Mouse (Mus musculus): ENCODE measurements around the gene Polr2m.

The Polr2m gene

GRCm38 (mm10) chr9:71467434-71467833 is 18.3 kb downstream of the Polr2m start:
- no peak for DNase-seq

- peak; percentile 49 for DNase-seq
Measured at GRCm38 (mm10) chr9:71466111-71466510, 19.6 kb downstream of the Polr2m start.

GRCm38 (mm10) chr9:71463072-71463667 is 22.6 kb downstream of the Polr2m start:
- no peak for DNase-seq

- no peak for DNase-seq
Measured at GRCm38 (mm10) chr9:71456738-71457137, 29.0 kb downstream of the Polr2m start.

GRCm38 (mm10) chr9:71453917-71454316 is 31.8 kb downstream of the Polr2m start:
- DNase-seq = no peak

- no peak for DNase-seq
Measured at GRCm38 (mm10) chr9:71453352-71453751, 32.4 kb downstream of the Polr2m start.

- DNase-seq = no peak
Measured at GRCm38 (mm10) chr9:71450626-71451025, 35.1 kb downstream of the Polr2m start.

- peak; percentile 81 for DNase-seq
Measured at GRCm38 (mm10) chr9:71447573-71447972, 38.2 kb downstream of the Polr2m start.

GRCm38 (mm10) chr9:71445308-71445707 is 40.4 kb downstream of the Polr2m start:
- no peak for DNase-seq

GRCm38 (mm10) chr9:71438146-71438545 is 47.6 kb downstream of the Polr2m start:
- DNase-seq = no peak

Data from kidney, adult 9 months (tissue).